Mouse (Mus musculus): ENCODE data around the gene Cd34. TPM values are rescaled to one million over a fixed set of nuclear protein-coding genes. Genes with fewer than 3 reads are reported as not detected.

The Cd34 gene
- polyA plus RNA-seq, 1 experiment from 2014 or later, result 58.3 TPM

GRCm38 (mm10) chr1:194991654-194992053 lies 53.0 kb downstream of the Cd34 start:
- H3K27me3 ChIP-seq (ENCODE audit: control insufficient read depth, insufficient read depth, low read length), result no peaks in the 10 kb centered on the region
- H3K36me3 ChIP-seq (ENCODE audit: control insufficient read depth, insufficient read depth, low read length), result no peaks in the 10 kb centered on the region
- no peaks in the 10 kb centered on the region for H3K9me3 ChIP-seq (ENCODE audit: control insufficient read depth, low read length)
- H3K4me3 ChIP-seq (ENCODE audit: low read depth, low read length), result no peak overlapping the region
- H3K9ac ChIP-seq (ENCODE audit: low read depth, low read length), result no peak overlapping the region
- no peak for DNase-seq (ENCODE audit: low spot score)
- no peak overlapping the region for H3K4me2 ChIP-seq (replicated peaks; ENCODE audit: low read depth, low read length)
- no peak overlapping the region for H3K27ac ChIP-seq (ENCODE audit: low read depth, low read length)
- 91% methylated on average over 2 of the region's 2 CpGs for WGBS
- no peak for ATAC-seq (ENCODE audit: low FRiP score)
- no peaks in the 10 kb centered on the region for H3K4me1 ChIP-seq (replicated peaks; ENCODE audit: control insufficient read depth, insufficient read depth, low read length)

DNA sequence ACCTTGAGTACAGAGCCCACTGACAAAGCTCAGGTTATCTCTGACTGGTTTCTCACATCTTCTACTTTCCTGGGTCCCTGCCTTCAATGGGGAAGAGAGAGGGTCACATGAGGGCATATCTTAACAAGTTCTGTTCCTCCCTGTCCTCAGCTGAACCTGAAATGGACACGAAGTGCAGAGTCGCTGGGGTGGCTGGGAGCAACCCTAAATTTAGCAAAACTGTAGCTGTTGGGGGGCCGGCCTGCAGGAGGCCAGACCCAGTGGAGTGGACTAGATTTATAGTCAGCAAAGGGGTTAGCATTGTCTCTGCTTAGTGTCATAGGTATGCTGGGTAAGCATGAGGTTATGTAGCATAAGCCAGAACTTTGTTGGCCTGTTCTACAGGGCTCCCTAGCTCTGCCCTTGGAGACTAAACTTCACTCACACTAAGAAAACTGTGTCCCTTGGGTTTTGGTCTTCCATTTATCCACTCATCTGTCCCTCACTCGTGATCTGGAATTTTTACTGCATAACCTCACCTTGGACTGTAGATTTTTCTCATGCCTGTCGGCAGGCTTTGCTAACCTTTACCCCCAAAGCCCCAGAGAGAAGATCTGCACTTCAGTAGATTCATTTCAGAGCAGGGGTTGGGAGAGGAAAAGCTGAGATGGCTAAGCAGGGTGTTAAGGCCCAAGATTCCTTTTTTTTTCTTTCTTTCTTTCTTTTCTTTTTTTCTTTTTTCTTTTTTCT lies 54.1 kb downstream of the Cd34 start:
- DNase-seq (ENCODE audit: low spot score) (no peak), ATAC-seq (ENCODE audit: low FRiP score) (no peak)
- WGBS, result 72% methylated on average over 5 of the region's 5 CpGs

DNA sequence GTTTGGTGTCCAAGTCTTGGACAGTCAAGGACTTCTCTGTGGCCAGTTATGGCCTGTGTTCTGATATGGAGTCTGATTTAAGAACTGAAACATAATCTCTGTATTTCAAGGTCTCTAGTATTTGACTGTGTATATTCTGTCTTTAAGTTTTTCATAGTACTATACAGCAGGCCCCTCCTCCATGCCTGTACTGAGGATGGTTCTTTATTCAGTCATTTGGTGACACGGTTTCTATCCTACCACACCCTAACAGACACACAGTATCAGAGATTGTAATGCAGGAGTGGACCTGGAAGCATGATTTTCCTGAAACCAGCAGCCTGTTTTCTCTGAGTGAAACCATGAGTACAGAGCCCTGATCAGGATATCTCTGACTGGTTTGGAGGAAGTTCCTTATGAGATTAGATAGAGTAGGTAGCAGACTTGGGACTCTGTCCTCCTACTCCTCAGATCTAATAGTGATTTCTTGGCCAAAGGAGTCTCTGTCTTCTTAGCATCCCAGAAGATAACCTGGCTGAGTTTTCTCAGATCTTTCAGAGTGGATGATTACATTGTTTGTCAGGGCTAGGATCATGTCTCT lies 54.9 kb downstream of the Cd34 start:
- no peaks in the 10 kb centered on the region for H3K9me3 ChIP-seq (ENCODE audit: control insufficient read depth, low read length)
- DNase-seq (ENCODE audit: low spot score), result no peak
- H3K36me3 ChIP-seq (ENCODE audit: control insufficient read depth, insufficient read depth, low read length), result no peaks in the 10 kb centered on the region
- no peak overlapping the region for H3K27ac ChIP-seq (ENCODE audit: low read depth, low read length)
- H3K4me1 ChIP-seq (replicated peaks; ENCODE audit: control insufficient read depth, insufficient read depth, low read length), result no peaks in the 10 kb centered on the region
- WGBS, result 94% methylated on average over 1 of the region's 1 CpGs
- no peak overlapping the region for H3K4me3 ChIP-seq (ENCODE audit: low read depth, low read length)
- no peaks in the 10 kb centered on the region for H3K27me3 ChIP-seq (ENCODE audit: control insufficient read depth, insufficient read depth, low read length)
- ATAC-seq (ENCODE audit: low FRiP score), result no peak
- no peak overlapping the region for H3K9ac ChIP-seq (ENCODE audit: low read depth, low read length)
- no peak overlapping the region for H3K4me2 ChIP-seq (replicated peaks; ENCODE audit: low read depth, low read length)

More for the DNA sequence above, 54.1 kb downstream of the Cd34 start:
- no peak overlapping the region for H3K9ac ChIP-seq (ENCODE audit: low read depth, low read length)
- H3K4me1 ChIP-seq (replicated peaks; ENCODE audit: control insufficient read depth, insufficient read depth, low read length), result no peaks in the 10 kb centered on the region
- no peak overlapping the region for H3K27ac ChIP-seq (ENCODE audit: low read depth, low read length)
- H3K4me2 ChIP-seq (replicated peaks; ENCODE audit: low read depth, low read length), result no peak overlapping the region
- no peaks in the 10 kb centered on the region for H3K36me3 ChIP-seq (ENCODE audit: control insufficient read depth, insufficient read depth, low read length)
- H3K27me3 ChIP-seq (ENCODE audit: control insufficient read depth, insufficient read depth, low read length), result no peaks in the 10 kb centered on the region
- H3K4me3 ChIP-seq (ENCODE audit: low read depth, low read length), result no peak overlapping the region
- no peaks in the 10 kb centered on the region for H3K9me3 ChIP-seq (ENCODE audit: control insufficient read depth, low read length)

- Histone ChIP-seq H3K9me3 (ENCODE audit: control insufficient read depth, low read length) (no peaks in the 10 kb centered on the region), H3K36me3 (ENCODE audit: control insufficient read depth, insufficient read depth, low read length) (no peaks in the 10 kb centered on the region), H3K27me3 (ENCODE audit: control insufficient read depth, insufficient read depth, low read length) (no peaks in the 10 kb centered on the region), H3K4me1 (replicated peaks; ENCODE audit: control insufficient read depth, insufficient read depth, low read length) (no peaks in the 10 kb centered on the region), H3K4me3 (ENCODE audit: low read depth, low read length) (no peak overlapping the region), H3K9ac (ENCODE audit: low read depth, low read length) (no peak overlapping the region), H3K4me2 (replicated peaks; ENCODE audit: low read depth, low read length) (no peak overlapping the region), H3K27ac (ENCODE audit: low read depth, low read length) (no peak overlapping the region)
- ATAC-seq (ENCODE audit: low FRiP score) (no peak), DNase-seq (ENCODE audit: low spot score) (no peak)
- 90% methylated on average over 5 of the region's 5 CpGs for WGBS
These were observed 55.6 kb downstream of the Cd34 start for GRCm38 (mm10) chr1:194994262-194994661.

DNA sequence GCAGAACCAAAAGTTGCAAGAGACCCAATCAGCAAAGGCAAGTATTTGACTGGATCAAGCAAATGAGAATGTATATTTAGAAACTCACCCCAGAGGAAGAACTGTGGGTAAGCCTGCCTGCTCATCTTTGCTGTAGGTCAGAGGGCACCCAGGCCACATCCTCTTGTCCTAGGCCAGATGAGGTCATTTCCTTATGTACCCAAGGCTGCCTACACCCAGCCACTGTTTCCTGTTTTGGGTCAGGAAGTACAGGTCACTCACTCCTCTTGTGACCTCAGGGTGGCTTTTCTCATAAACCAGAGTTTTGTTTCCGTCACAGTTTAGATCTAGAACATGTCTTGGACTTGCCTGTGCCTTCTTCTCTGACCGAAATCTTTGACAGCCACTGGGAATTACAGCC lies 56.6 kb downstream of the Cd34 start:
- no peak overlapping the region for H3K27ac ChIP-seq (ENCODE audit: low read depth, low read length)
- WGBS, result 82% methylated on average over 2 of the region's 2 CpGs
- no peaks in the 10 kb centered on the region for H3K9me3 ChIP-seq (ENCODE audit: control insufficient read depth, low read length)
- no peaks in the 10 kb centered on the region for H3K36me3 ChIP-seq (ENCODE audit: control insufficient read depth, insufficient read depth, low read length)
- H3K27me3 ChIP-seq (ENCODE audit: control insufficient read depth, insufficient read depth, low read length), result no peaks in the 10 kb centered on the region
- no peak overlapping the region for H3K4me3 ChIP-seq (ENCODE audit: low read depth, low read length)
- no peak overlapping the region for H3K4me2 ChIP-seq (replicated peaks; ENCODE audit: low read depth, low read length)
- H3K9ac ChIP-seq (ENCODE audit: low read depth, low read length), result no peak overlapping the region
- H3K4me1 ChIP-seq (replicated peaks; ENCODE audit: control insufficient read depth, insufficient read depth, low read length), result no peaks in the 10 kb centered on the region
- DNase-seq (ENCODE audit: low spot score) (no peak), ATAC-seq (ENCODE audit: low FRiP score) (no peak)

DNA sequence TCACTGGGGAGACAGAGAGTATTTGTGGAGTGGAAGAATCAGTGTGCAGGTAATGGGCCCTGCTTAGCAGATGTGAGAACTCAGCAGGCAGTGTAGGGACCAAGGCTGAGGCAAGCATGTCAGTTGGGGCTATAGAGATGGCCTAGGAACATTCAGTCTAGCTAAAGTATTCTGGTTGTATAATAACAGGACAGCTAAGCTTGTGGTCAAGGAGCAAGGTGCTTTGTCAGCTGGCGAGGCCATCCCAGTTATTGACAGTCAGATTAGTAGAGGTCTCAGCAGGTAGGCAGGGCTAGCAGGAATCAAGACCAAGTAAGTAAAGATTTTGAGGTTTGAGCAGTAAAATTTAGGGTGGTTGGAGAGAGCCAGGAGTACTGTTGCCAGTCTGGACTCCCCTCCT lies 59.8 kb downstream of the Cd34 start:
- Histone ChIP-seq H3K4me2 (replicated peaks; ENCODE audit: low read depth, low read length) (no peak overlapping the region), H3K4me1 (replicated peaks; ENCODE audit: control insufficient read depth, insufficient read depth, low read length) (no peaks in the 10 kb centered on the region), H3K27ac (ENCODE audit: low read depth, low read length) (no peak overlapping the region), H3K4me3 (ENCODE audit: low read depth, low read length) (no peak overlapping the region), H3K27me3 (ENCODE audit: control insufficient read depth, insufficient read depth, low read length) (no peaks in the 10 kb centered on the region), H3K9me3 (ENCODE audit: control insufficient read depth, low read length) (no peaks in the 10 kb centered on the region), H3K36me3 (ENCODE audit: control insufficient read depth, insufficient read depth, low read length) (no peaks in the 10 kb centered on the region), H3K9ac (ENCODE audit: low read depth, low read length) (no peak overlapping the region)
- ATAC-seq (ENCODE audit: low FRiP score) (no peak), DNase-seq (ENCODE audit: low spot score) (no peak)
- WGBS, result 75% methylated on average over 1 of the region's 1 CpGs

- Histone ChIP-seq H3K9ac (ENCODE audit: low read depth, low read length) (no peak overlapping the region), H3K4me2 (replicated peaks; ENCODE audit: low read depth, low read length) (no peak overlapping the region), H3K9me3 (ENCODE audit: control insufficient read depth, low read length) (no peaks in the 10 kb centered on the region), H3K4me3 (ENCODE audit: low read depth, low read length) (no peak overlapping the region), H3K27me3 (ENCODE audit: control insufficient read depth, insufficient read depth, low read length) (no peaks in the 10 kb centered on the region), H3K4me1 (replicated peaks; ENCODE audit: control insufficient read depth, insufficient read depth, low read length) (no peaks in the 10 kb centered on the region), H3K36me3 (ENCODE audit: control insufficient read depth, insufficient read depth, low read length) (no peaks in the 10 kb centered on the region), H3K27ac (ENCODE audit: low read depth, low read length) (no peak overlapping the region)
- DNase-seq (ENCODE audit: low spot score) (no peak), ATAC-seq (ENCODE audit: low FRiP score) (no peak)
- 79% methylated on average over 4 of the region's 4 CpGs for WGBS
These were observed 64.7 kb downstream of the Cd34 start for GRCm38 (mm10) chr1:195003328-195003727.

- ATAC-seq (ENCODE audit: low FRiP score), result no peak
- no peak for DNase-seq (ENCODE audit: low spot score)
- WGBS, result 87% methylated on average over 1 of the region's 1 CpGs
- H3K4me2 ChIP-seq (replicated peaks; ENCODE audit: low read depth, low read length), result no peak overlapping the region
- no peaks in the 10 kb centered on the region for H3K4me1 ChIP-seq (replicated peaks; ENCODE audit: control insufficient read depth, insufficient read depth, low read length)
- no peaks in the 10 kb centered on the region for H3K27me3 ChIP-seq (ENCODE audit: control insufficient read depth, insufficient read depth, low read length)
- H3K36me3 ChIP-seq (ENCODE audit: control insufficient read depth, insufficient read depth, low read length), result no peaks in the 10 kb centered on the region
- H3K4me3 ChIP-seq (ENCODE audit: low read depth, low read length), result no peak overlapping the region
- H3K9ac ChIP-seq (ENCODE audit: low read depth, low read length), result no peak overlapping the region
- H3K9me3 ChIP-seq (ENCODE audit: control insufficient read depth, low read length), result no peaks in the 10 kb centered on the region
- no peak overlapping the region for H3K27ac ChIP-seq (ENCODE audit: low read depth, low read length)
These were observed 65.6 kb downstream of the Cd34 start for GRCm38 (mm10) chr1:195004194-195004593.

DNA sequence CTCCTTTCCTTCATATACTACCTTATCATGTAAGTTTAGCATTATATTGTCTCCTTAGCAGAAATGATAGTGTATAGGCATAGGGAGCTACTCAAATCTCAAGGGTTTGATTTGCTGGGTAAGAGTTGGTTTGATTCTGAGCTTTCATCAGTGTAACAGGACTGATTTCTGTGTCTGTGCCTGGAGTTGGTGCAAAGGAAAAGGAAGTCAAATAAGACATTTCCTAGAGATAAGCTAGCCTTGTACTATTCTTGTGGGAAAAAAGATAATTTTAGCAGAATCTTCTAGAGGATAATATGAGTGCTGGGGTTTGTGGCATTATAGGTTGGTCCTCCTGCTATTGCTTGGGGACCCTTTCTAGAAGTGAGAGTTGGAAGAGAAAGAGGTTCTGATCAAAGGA lies 67.6 kb downstream of the Cd34 start:
- DNase-seq (ENCODE audit: low spot score), result no peak
- no peak overlapping the region for H3K27ac ChIP-seq (ENCODE audit: low read depth, low read length)
- no peaks in the 10 kb centered on the region for H3K4me1 ChIP-seq (replicated peaks; ENCODE audit: control insufficient read depth, insufficient read depth, low read length)
- no peaks in the 10 kb centered on the region for H3K9me3 ChIP-seq (ENCODE audit: control insufficient read depth, low read length)
- H3K4me3 ChIP-seq (ENCODE audit: low read depth, low read length), result no peak overlapping the region
- no peaks in the 10 kb centered on the region for H3K27me3 ChIP-seq (ENCODE audit: control insufficient read depth, insufficient read depth, low read length)
- H3K9ac ChIP-seq (ENCODE audit: low read depth, low read length), result no peak overlapping the region
- H3K36me3 ChIP-seq (ENCODE audit: control insufficient read depth, insufficient read depth, low read length), result no peaks in the 10 kb centered on the region
- no peak for ATAC-seq (ENCODE audit: low FRiP score)
- no peak overlapping the region for H3K4me2 ChIP-seq (replicated peaks; ENCODE audit: low read depth, low read length)
